Mouse (Mus musculus): ENCODE measurements around the gene Gdpd5. TPM values are rescaled to one million over a fixed set of nuclear protein-coding genes. Genes with fewer than 3 reads are reported as not detected.

The Gdpd5 gene
- polyA plus RNA-seq, 1 experiment from 2014 or later: 10.8 TPM

- no peak overlapping the region for H3K9ac ChIP-seq
- H3K27ac ChIP-seq: no peak overlapping the region
- H3K36me3 ChIP-seq: no peaks in the 10 kb centered on the region
- no peak for ATAC-seq (ENCODE audit: insufficient number of reproducible peaks, insufficient read depth, low FRiP score, low TSS enrichment, low read depth)
- no peak overlapping the region for H3K4me3 ChIP-seq
- H3K4me1 ChIP-seq: peaks cover 6% of the 10 kb centered on the region
- no peaks in the 10 kb centered on the region for H3K9me3 ChIP-seq
- WGBS: 11% methylated on average over 4 of the region's 4 CpGs
- H3K4me2 ChIP-seq: no peak overlapping the region
- no peaks in the 10 kb centered on the region for H3K27me3 ChIP-seq
Measured at GRCm38 (mm10) chr7:99375455-99375854, 5.8 kb upstream of the Gdpd5 start.

GRCm38 (mm10) chr7:99378870-99379269, 2.3 kb upstream of the Gdpd5 start:
- H3K27me3 ChIP-seq: peaks cover 17% of the 10 kb centered on the region
- no peaks in the 10 kb centered on the region for H3K36me3 ChIP-seq
- no peak overlapping the region for H3K9ac ChIP-seq
- H3K27ac ChIP-seq: no peak overlapping the region
- H3K4me3 ChIP-seq: no peak overlapping the region
- no peak for ATAC-seq (ENCODE audit: insufficient number of reproducible peaks, insufficient read depth, low FRiP score, low TSS enrichment, low read depth)
- peaks cover 29% of the 10 kb centered on the region for H3K4me1 ChIP-seq
- H3K4me2 ChIP-seq: no peak overlapping the region
- 37% methylated on average over 8 of the region's 8 CpGs for WGBS
- no peaks in the 10 kb centered on the region for H3K9me3 ChIP-seq

- H3K4me1 ChIP-seq: peaks cover 38% of the 10 kb centered on the region
- peak overlapping the region; percentile 65 for H3K4me3 ChIP-seq
- WGBS: under 1% methylated on average over 24 of the region's 24 CpGs
- peak; percentile 77 for ATAC-seq (ENCODE audit: insufficient number of reproducible peaks, insufficient read depth, low FRiP score, low TSS enrichment, low read depth)
- no peaks in the 10 kb centered on the region for H3K36me3 ChIP-seq
- H3K4me2 ChIP-seq: peak overlapping the region; percentile 96
- peak overlapping the region; percentile 97 for H3K27ac ChIP-seq
- peaks cover 17% of the 10 kb centered on the region for H3K27me3 ChIP-seq
- H3K9ac ChIP-seq: peak overlapping the region; percentile 82
- H3K9me3 ChIP-seq: no peaks in the 10 kb centered on the region
Measured at GRCm38 (mm10) chr7:99380491-99381213, 562 bp upstream of the Gdpd5 start.

GRCm38 (mm10) chr7:99382088-99383000, 1.1 kb downstream of the Gdpd5 start:
- ATAC-seq (ENCODE audit: insufficient number of reproducible peaks, insufficient read depth, low FRiP score, low TSS enrichment, low read depth): no peak
- Histone ChIP-seq H3K36me3 (0 out of 2 replicates have a peak, but pooled peaks cover under 1% of the 10 kb centered on the region), H3K9me3 (no peaks in the 10 kb centered on the region), H3K9ac (peak overlapping the region; percentile 82), H3K4me1 (peaks cover 40% of the 10 kb centered on the region), H3K4me3 (peak overlapping the region; percentile 65), H3K27ac (no peak overlapping the region), H3K4me2 (peak overlapping the region; percentile 96), H3K27me3 (peaks cover 17% of the 10 kb centered on the region)
- WGBS: 10% methylated on average over 30 of the region's 30 CpGs

- Histone ChIP-seq H3K9me3 (no peaks in the 10 kb centered on the region), H3K9ac (no peak overlapping the region; the same call in 1 of the 2 replicates), H3K4me3 (peak overlapping the region; percentile 65), H3K4me2 (peak overlapping the region; percentile 96), H3K27ac (no peak overlapping the region), H3K27me3 (peaks cover 17% of the 10 kb centered on the region), H3K4me1 (peaks cover 40% of the 10 kb centered on the region), H3K36me3 (0 out of 2 replicates have a peak, but pooled peaks cover 4% of the 10 kb centered on the region)
- 57% methylated on average over 5 of the region's 5 CpGs for WGBS
- ATAC-seq (ENCODE audit: insufficient number of reproducible peaks, insufficient read depth, low FRiP score, low TSS enrichment, low read depth): no peak
Measured at GRCm38 (mm10) chr7:99383246-99383645, 2.0 kb downstream of the Gdpd5 start.

GRCm38 (mm10) chr7:99384101-99384611, 2.9 kb downstream of the Gdpd5 start:
- H3K4me1 ChIP-seq: peaks cover 40% of the 10 kb centered on the region
- WGBS: 35% methylated on average over 4 of the region's 4 CpGs
- H3K27ac ChIP-seq: peak overlapping the region; percentile 56
- ATAC-seq (ENCODE audit: insufficient number of reproducible peaks, insufficient read depth, low FRiP score, low TSS enrichment, low read depth): no peak
- H3K4me2 ChIP-seq: peak overlapping the region; percentile 96
- H3K9me3 ChIP-seq: no peaks in the 10 kb centered on the region
- H3K36me3 ChIP-seq: 0 out of 2 replicates have a peak, but pooled peaks cover 6% of the 10 kb centered on the region
- H3K4me3 ChIP-seq: no peak overlapping the region
- H3K27me3 ChIP-seq: peaks cover 17% of the 10 kb centered on the region
- H3K9ac ChIP-seq: no peak overlapping the region

GRCm38 (mm10) chr7:99386030-99386429, 4.8 kb downstream of the Gdpd5 start:
- peaks cover 17% of the 10 kb centered on the region for H3K27me3 ChIP-seq
- H3K27ac ChIP-seq: no peak overlapping the region
- H3K4me2 ChIP-seq: no peak overlapping the region
- H3K9me3 ChIP-seq: no peaks in the 10 kb centered on the region
- no peak for ATAC-seq (ENCODE audit: insufficient number of reproducible peaks, insufficient read depth, low FRiP score, low TSS enrichment, low read depth)
- H3K36me3 ChIP-seq: 0 out of 2 replicates have a peak, but pooled peaks cover 6% of the 10 kb centered on the region
- H3K4me3 ChIP-seq: no peak overlapping the region
- WGBS: 69% methylated on average over 5 of the region's 5 CpGs
- peaks cover 45% of the 10 kb centered on the region for H3K4me1 ChIP-seq
- H3K9ac ChIP-seq: no peak overlapping the region

- Histone ChIP-seq H3K4me3 (no peak overlapping the region), H3K9ac (no peak overlapping the region), H3K4me2 (no peak overlapping the region), H3K4me1 (peaks cover 52% of the 10 kb centered on the region), H3K27ac (no peak overlapping the region), H3K36me3 (0 out of 2 replicates have a peak, but pooled peaks cover 6% of the 10 kb centered on the region), H3K9me3 (no peaks in the 10 kb centered on the region), H3K27me3 (peaks cover 17% of the 10 kb centered on the region)
- no peak for ATAC-seq (ENCODE audit: insufficient number of reproducible peaks, insufficient read depth, low FRiP score, low TSS enrichment, low read depth)
- WGBS: 78% methylated on average over 4 of the region's 4 CpGs
Measured at GRCm38 (mm10) chr7:99386811-99387210, 5.6 kb downstream of the Gdpd5 start.

- Histone ChIP-seq H3K4me1 (peaks cover 52% of the 10 kb centered on the region), H3K4me3 (no peak overlapping the region), H3K9me3 (no peaks in the 10 kb centered on the region), H3K4me2 (no peak overlapping the region), H3K27ac (no peak overlapping the region), H3K36me3 (0 out of 2 replicates have a peak, but pooled peaks cover 6% of the 10 kb centered on the region), H3K27me3 (peaks cover 12% of the 10 kb centered on the region), H3K9ac (no peak overlapping the region)
- ATAC-seq (ENCODE audit: insufficient number of reproducible peaks, insufficient read depth, low FRiP score, low TSS enrichment, low read depth): no peak
- WGBS: 74% methylated on average over 5 of the region's 5 CpGs
Measured at GRCm38 (mm10) chr7:99387356-99387755, 6.1 kb downstream of the Gdpd5 start.

GRCm38 (mm10) chr7:99390559-99390958, 9.3 kb downstream of the Gdpd5 start:
- Histone ChIP-seq H3K27me3 (no peaks in the 10 kb centered on the region), H3K9me3 (no peaks in the 10 kb centered on the region), H3K4me3 (no peak overlapping the region), H3K27ac (no peak overlapping the region), H3K4me1 (peaks cover 40% of the 10 kb centered on the region), H3K9ac (no peak overlapping the region), H3K4me2 (no peak overlapping the region), H3K36me3 (0 out of 2 replicates have a peak, but pooled peaks cover 6% of the 10 kb centered on the region)
- 9% methylated on average over 4 of the region's 4 CpGs for WGBS
- ATAC-seq (ENCODE audit: insufficient number of reproducible peaks, insufficient read depth, low FRiP score, low TSS enrichment, low read depth): no peak

GRCm38 (mm10) chr7:99392696-99393095, 11.5 kb downstream of the Gdpd5 start:
- Histone ChIP-seq H3K4me3 (no peak overlapping the region), H3K27ac (no peak overlapping the region), H3K4me2 (no peak overlapping the region), H3K36me3 (0 out of 2 replicates have a peak, but pooled peaks cover 3% of the 10 kb centered on the region), H3K27me3 (no peaks in the 10 kb centered on the region), H3K4me1 (peaks cover 52% of the 10 kb centered on the region), H3K9ac (no peak overlapping the region), H3K9me3 (no peaks in the 10 kb centered on the region)
- WGBS: 81% methylated on average over 2 of the region's 2 CpGs
- ATAC-seq (ENCODE audit: insufficient number of reproducible peaks, insufficient read depth, low FRiP score, low TSS enrichment, low read depth): no peak

Measured in embryonic facial prominence, embryonic 13.5 days (tissue).